ENCODE assay signal across 17 mouse cellular contexts in the genomic region with DNA sequence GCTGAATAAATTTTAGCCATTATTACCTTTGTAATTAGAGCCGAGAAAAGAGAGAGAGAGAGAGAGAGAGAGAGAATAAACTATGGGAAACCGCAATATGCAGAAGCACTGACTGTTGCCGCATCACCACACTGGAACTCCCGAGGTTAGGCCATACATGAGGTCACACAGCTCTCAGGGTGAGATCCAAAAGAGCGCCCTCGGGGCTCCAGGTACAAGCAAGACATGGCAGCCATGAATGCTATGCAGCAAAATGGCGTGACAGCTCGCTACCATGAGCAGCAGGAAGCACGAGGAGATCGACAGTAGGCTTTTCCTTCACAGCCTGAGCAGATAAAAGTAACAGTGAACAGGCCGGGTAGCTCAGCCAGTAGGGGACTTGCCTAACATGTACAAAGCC.
"Had no signal": no experiment of that assay in that cellular context is flagged by ENCODE, and none has a peak within 500 bp of the region (broad histone marks: within the 10 kb centered on the region; RNA-seq: fewer than 3 reads in every experiment).

No protein-coding gene starts in this region.

- H3K9ac ChIP-seq: liver, embryonic 14.5 days; lung, embryonic 15.5 days; midbrain, embryonic 12.5 days; neural tube, embryonic 12.5 days had no signal

- H3K4me2 ChIP-seq: lung, embryonic 15.5 days; midbrain, embryonic 12.5 days; neural tube, embryonic 12.5 days had no signal

- H3K27me3 ChIP-seq: lung, embryonic 15.5 days; midbrain, embryonic 12.5 days; neural tube, embryonic 12.5 days had no signal

- ATAC-seq: lung, postnatal 0 days; midbrain, embryonic 16.5 days had no signal

- H3K9me3 ChIP-seq: lung, embryonic 15.5 days; midbrain, embryonic 10.5 days; midbrain, embryonic 12.5 days; neural tube, embryonic 12.5 days had no signal

- H3K4me3 ChIP-seq: lung, embryonic 15.5 days; midbrain, embryonic 10.5 days; midbrain, embryonic 12.5 days; myocyte; neural tube, embryonic 12.5 days had no signal

- H3K27ac ChIP-seq: liver, embryonic 14.5 days; lung, embryonic 15.5 days; midbrain, embryonic 10.5 days; midbrain, embryonic 12.5 days; neural tube, embryonic 12.5 days had no signal

- H3K36me3 ChIP-seq: lung, embryonic 15.5 days; midbrain, embryonic 10.5 days; midbrain, embryonic 12.5 days; neural tube, embryonic 12.5 days had no signal

- DNase-seq: lung, adult 18-20 months; lung, postnatal 14 days; lung, postnatal 4 days; midbrain, embryonic 14.5 days; right cerebral cortex, postnatal 14 days; spleen, adult 18-20 months; thymus, adult 18-20 months; thymus, postnatal 14 days; thymus, postnatal 36 days had no signal
